Mouse (Mus musculus) cortical plate, adult 2 months (tissue): ENCODE measurements around the gene Tmprss11a.

Experiments used
- CTCF ChIP-seq: fragments of 200-500 bp; IDR thresholded peaks from 2 replicates; pipeline ENCODE4 v1.5.1; 2011; ENCODE audit warnings: mild to moderate bottlenecking, control low read depth, low read length; ENCODE audit not compliant: insufficient read depth; ENCODE audit errors: extremely low read depth
- POLR2A ChIP-seq: fragments of 200-500 bp; IDR thresholded peaks from 2 replicates; pipeline ENCODE4 v1.6.1; 2011; ENCODE audit warnings: mild to moderate bottlenecking, low read length, control low read depth; ENCODE audit not compliant: insufficient read depth; ENCODE audit errors: extremely low read depth

DNA sequence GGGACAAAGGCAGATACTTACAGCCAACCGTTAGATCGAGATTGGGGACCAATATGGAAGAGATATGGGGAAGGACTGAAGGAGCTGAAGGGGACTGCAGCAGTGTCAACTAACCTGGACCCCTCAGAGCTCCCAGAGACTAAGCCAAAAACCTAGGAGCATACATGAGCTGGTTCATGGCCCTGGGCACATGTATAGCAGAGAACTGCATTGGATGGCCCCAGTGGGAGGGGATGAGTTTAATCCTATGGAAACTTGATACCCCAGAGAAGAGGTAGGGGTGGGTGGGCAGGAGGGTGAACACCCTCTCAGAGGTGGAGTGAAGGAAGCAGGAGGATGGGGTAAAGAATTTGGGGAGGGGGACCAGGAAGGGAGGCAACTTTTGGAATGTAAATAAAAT lies 60.8 kb downstream of the Tmprss11a start:
- TF ChIP-seq CTCF (no peak), POLR2A (no peak)
